Mouse (Mus musculus) right cerebral cortex, adult 2 months (tissue): ENCODE data around the gene Efna5.

Source experiments
- DNase-seq, 2 experiments: peaks; one replicate each; pipeline ENCODE4 v3.0.0; 2021 to 2022; ENCODE audit warnings: low spot score in 2 of 2

The Efna5 gene

GRCm38 (mm10) chr17:62853741-62854140, 27.4 kb downstream of the Efna5 start:
- DNase-seq: no peak

GRCm38 (mm10) chr17:62852822-62853608, 28.1 kb downstream of the Efna5 start:
- DNase-seq: no peak

- no peak for DNase-seq
These were observed 29.8 kb downstream of the Efna5 start for GRCm38 (mm10) chr17:62851268-62851667.

- no peak for DNase-seq
These were observed 30.5 kb downstream of the Efna5 start for GRCm38 (mm10) chr17:62850603-62851002.

GRCm38 (mm10) chr17:62849676-62850075, 31.4 kb downstream of the Efna5 start:
- DNase-seq: peak in 1 of 2 experiments; percentile 20

- DNase-seq: no peak
These were observed 35.5 kb downstream of the Efna5 start for GRCm38 (mm10) chr17:62845656-62846055.

- DNase-seq: no peak
These were observed 36.8 kb downstream of the Efna5 start for GRCm38 (mm10) chr17:62844329-62844728.

- no peak for DNase-seq
These were observed 43.8 kb downstream of the Efna5 start for GRCm38 (mm10) chr17:62837336-62837735.

- DNase-seq: no peak
These were observed 44.5 kb downstream of the Efna5 start for GRCm38 (mm10) chr17:62836598-62837106.

- no peak for DNase-seq
These were observed 48.5 kb downstream of the Efna5 start for GRCm38 (mm10) chr17:62832550-62833127.

- no peak for DNase-seq
These were observed 53.6 kb downstream of the Efna5 start for GRCm38 (mm10) chr17:62827549-62827948.

GRCm38 (mm10) chr17:62821219-62821618, 59.9 kb downstream of the Efna5 start:
- DNase-seq: no peak

- no peak for DNase-seq
These were observed 61.2 kb downstream of the Efna5 start for GRCm38 (mm10) chr17:62819931-62820330.

GRCm38 (mm10) chr17:62818821-62819220, 62.3 kb downstream of the Efna5 start:
- DNase-seq: no peak

GRCm38 (mm10) chr17:62818337-62818736, 62.8 kb downstream of the Efna5 start:
- DNase-seq: no peak

- no peak for DNase-seq
These were observed 64.2 kb downstream of the Efna5 start for GRCm38 (mm10) chr17:62816879-62817278.

- no peak for DNase-seq
These were observed 67.7 kb downstream of the Efna5 start for GRCm38 (mm10) chr17:62813461-62813860.

- DNase-seq: no peak
These were observed 73.2 kb downstream of the Efna5 start for GRCm38 (mm10) chr17:62807891-62808290.

GRCm38 (mm10) chr17:62806646-62807045, 74.5 kb downstream of the Efna5 start:
- DNase-seq: no peak

GRCm38 (mm10) chr17:62802748-62803147, 78.4 kb downstream of the Efna5 start:
- DNase-seq: no peak

GRCm38 (mm10) chr17:62797272-62797671, 83.8 kb downstream of the Efna5 start:
- no peak for DNase-seq

GRCm38 (mm10) chr17:62789291-62790290, 91.5 kb downstream of the Efna5 start:
- no peak for DNase-seq
